Mouse (Mus musculus) thymus, adult 2 months (tissue): ENCODE measurements at regions not wholly inside any gene's neighbourhood (a gene's known extent, or its start where the extent isn't known, plus 50 kb on each side); places are given as distances from the start of the nearest gene placed in this dataset.

Source experiments
- CTCF ChIP-seq: fragments of 200-500 bp; IDR thresholded peaks from 2 replicates; pipeline ENCODE4 v1.5.1; 2012; ENCODE audit warnings: mild to moderate bottlenecking, control low read depth, low read length, moderate library complexity, borderline replicate concordance; ENCODE audit not compliant: control insufficient read depth, poor library complexity, insufficient read depth; ENCODE audit errors: extremely low read depth
- POLR2A ChIP-seq: fragments of 200-500 bp; IDR thresholded peaks from 2 replicates; pipeline ENCODE4 v1.6.1; 2012; ENCODE audit warnings: mild to moderate bottlenecking, low read length, control low read depth, moderate library complexity; ENCODE audit not compliant: control insufficient read depth, poor library complexity, insufficient read depth; ENCODE audit errors: extremely low read depth

- TF ChIP-seq POLR2A (no peak), CTCF (no peak)
Observed at GRCm38 (mm10) chr7:124777822-124778221, 666.7 kb upstream of the Kdm8 start.
